Mouse (Mus musculus) ovary, adult 18-20 months (tissue): ENCODE results near the gene Pcgf2.

Experiments used
- DNase-seq: peaks from one replicate; pipeline ENCODE4 v3.0.0; 2022; ENCODE audit warnings: low spot score, mixed read lengths

The Pcgf2 gene

DNA sequence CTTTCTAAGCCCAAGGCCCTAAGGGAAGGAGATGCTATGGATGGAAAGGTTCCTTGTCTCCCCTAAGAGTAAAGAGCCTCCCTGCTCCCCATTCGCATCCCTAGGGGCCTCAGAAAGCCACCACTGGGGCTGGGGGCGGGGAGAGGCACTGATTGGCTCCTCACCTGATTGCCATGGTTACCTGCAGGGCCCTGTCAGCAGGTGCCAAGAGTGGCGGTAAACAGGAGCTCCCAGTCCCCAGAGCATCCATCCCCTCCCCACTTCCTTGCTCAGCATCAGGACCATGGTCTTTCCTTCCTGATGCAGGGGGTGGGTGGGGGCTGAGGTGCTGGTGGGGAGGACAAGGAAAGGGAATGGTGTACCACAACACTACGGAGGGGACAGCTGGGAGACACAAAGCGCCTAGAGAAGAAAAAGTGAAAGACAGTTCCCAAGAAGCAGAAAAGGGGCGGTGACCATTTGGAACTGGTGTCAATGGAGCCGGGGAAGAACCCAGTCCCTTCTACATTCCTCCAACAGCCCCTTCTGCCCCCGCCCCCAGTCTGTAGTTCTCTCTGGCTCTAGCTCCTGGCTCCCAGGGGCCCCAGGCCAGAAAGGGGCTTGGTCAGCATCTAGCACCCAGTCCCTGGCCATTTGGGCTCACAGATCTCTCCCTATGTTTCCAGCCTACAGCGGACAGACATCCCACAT, 4.4 kb downstream of the Pcgf2 start:
- no peak for DNase-seq

DNA sequence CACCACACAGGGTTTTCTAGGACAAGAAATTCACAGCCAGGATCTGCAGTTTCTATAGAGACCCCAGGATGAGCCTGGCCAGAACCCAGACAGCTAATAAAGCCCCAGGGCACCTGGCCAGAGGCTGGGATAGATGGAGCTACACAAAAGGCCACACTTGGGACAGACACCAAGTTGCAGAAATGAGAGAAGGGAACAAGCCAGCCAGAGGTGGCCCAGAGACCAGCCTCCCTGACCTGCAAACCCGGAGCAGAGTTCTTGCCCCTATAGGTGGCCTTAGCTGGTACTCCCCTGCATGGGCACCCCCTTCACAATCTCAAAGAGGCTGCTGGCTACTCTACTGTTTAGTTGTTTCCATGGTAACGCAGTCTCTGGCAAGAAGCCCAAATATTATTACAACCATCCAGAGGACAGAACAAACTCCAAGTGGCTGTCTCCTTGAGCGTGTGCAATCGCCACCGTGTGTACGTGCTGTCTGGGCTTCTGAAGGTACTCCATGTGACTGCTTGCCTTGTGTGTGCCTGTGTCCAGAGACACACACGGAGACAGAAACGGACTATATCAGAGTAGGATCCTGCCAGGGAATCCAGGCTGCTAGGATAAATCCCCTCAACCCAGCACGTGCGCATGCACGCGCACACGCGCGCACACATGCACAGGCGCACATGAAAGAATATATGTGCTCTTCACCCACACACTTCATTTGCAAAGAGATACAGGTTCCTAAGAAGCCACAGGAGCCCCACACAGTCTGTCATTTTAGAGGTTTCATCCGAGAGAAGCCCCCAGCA, 5.2 kb downstream of the Pcgf2 start:
- DNase-seq: no peak

DNA sequence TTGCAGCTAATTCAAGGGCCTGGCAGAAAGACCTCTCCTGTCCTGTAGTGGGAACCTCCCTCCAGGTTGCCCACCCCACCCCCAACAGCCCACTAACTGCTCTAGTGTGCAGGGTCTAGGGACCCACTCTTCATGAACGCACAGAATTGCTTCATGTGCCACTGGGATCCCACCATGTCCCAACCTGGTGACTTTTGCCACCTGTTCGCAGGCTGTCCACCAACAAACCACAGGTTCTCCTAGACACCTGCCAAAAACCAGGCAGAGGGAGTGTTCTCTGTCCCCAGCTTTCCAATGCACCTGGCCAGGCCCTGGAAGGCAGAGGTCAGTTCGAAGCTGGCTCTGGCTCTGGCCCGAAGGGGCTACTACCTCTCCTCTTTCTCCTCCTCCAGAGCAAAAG, 5.9 kb downstream of the Pcgf2 start:
- DNase-seq: no peak

DNA sequence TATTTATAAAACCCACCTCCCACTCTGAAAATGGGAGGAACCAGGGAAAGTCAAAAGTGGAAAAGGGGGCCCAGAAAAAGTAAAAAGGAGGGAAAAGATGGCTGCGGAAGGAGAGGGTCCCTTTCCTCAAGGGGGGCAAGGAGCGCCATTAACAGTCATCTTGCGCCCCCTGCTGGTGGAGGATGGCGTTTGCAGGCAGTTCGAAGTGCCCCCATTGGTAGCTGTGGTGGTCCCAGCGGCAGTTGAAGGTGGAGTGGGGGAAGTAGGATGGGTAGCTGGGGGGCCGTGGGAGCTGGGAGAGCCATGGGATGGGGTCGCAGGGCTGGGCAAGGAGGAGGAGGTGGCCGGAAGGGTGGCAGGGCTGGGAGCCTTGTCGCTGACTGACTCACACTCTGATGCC, 10.4 kb downstream of the Pcgf2 start:
- DNase-seq: no peak

DNA sequence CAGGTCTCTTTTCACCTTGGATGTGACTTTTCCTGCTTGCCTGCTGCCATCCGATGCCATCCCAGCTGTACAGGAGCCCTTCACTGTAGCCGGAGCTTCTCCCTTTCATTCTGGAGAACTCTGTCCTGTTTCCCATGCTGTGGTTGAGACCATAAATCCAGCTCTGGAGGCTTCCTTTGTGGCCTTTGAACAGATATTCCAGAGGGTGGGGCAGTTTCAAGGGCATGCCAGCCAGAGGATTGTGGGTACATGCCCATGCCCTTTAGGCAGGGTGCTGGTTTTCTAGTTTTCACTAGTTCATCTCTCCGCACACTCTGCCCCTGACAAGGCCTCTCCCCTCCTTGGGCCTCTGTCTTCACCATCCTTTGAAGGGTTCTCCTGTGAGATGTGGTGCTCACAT, 13.2 kb downstream of the Pcgf2 start:
- DNase-seq: no peak

DNA sequence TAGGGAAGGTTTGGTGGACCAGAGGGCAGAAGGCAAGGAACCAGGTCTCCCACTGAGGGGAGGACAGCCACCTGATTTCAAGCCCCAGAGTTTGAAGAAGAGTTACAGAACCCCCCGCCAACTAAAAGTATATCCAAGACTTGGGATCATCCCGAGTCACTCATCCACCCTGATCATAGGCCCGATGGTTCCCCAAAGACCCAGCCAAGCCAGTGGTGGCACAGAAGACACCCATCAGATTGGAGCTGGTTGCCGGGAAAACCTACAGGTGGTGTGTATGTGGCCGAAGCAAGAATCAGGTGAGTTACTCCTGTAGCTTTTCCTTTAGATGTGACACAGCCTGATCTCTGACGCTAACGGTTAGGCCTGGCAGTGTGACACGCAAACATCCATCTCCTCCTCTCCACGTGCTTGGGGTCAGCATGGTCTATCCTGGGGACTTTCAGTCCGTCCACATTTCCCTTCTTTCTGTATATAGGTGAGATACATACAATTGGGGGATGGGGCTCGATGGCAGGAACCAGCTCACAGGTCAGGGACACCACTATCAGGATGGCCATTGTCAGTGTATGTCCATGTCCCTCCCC, 13.9 kb downstream of the Pcgf2 start:
- DNase-seq: no peak

DNA sequence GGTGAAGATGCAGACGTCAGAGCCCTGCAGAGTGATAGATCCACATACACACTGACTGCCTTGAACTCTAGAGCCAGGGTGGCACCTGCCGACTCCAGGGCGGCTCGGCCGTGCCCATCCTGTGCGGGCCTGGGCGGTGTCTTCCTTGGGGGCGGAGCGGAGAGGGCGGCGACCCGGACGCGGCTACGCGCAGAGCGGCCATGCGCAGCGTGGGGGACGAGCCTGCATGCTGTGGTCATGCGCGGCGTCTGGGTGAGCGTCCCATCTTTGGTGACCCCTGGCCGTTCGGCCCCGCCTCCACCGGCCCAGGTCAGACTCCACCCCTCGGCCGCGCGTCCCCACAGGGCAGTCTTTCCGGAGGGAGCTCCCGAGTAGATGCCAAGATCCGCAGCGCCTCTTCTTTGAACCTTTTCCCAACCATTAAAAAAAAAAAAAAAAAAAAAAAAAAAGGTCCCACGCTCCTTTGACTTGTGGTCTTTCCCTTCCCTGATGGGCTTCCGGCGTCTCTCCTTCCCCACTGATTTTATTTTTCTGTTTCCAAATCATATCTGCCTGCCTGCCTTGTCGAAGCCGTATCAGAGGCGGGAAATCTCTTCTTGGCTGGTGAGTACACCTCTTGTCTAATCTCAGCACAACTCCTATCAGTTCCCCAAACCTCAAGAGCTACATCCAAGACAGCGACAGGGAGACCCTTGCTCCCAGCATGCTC, 14.5 kb downstream of the Pcgf2 start, which contains the start of gene Cisd3:
Cisd3 (plus strand) TSS at position 214 of the 709 bp plus-strand sequence.
- DNase-seq: peak; percentile 94

DNA sequence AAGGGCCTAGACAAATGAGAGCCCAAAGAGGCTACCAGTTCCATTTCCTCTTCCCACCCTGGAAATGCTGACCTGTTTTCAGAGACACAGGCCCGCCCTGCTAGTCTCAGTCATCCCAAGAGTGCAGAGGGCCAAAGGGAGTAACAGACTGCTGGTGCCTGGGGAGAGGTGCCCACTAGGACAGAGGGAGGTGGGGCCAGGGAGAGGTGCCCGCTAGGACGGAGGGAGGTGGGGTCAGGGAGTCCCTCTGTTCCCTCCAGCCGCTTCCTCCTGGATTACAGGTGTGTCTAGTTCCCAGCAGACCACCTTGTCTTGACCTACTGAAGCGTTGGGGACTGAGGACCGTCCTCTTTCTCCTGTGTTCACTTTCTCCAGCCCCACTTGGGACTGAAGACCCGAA, 15.5 kb downstream of the Pcgf2 start:
- DNase-seq: no peak

DNA sequence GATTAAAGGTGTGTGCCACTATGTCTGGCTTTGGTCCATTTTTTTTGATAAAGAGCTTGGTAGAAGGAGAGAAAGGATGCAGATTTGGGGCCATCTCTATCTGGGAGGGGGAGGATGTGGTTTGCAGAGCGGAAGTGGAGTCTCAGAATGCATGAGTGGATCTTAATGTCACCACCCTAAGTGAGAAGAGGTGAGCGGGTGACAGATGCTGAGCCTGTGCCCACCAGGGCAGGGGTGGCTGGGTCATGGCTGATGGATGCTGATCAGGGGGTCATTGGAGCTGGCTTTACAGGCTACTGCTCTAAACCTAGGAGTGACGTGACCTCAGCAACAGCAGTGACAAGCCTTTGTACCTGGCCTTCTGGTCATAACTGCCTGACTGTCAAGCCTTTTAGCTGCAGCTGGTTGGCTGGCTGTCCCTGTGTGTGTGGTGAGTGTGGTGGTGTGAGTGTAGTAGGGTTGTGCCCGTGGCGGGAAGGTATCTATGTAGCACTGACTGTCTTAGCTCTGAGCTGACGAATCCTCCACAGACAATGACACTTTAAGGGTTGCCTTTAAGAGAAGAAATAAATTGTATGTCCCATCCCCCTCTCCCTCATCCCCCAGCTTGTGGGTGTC, 16.1 kb downstream of the Pcgf2 start:
- DNase-seq: no peak

DNA sequence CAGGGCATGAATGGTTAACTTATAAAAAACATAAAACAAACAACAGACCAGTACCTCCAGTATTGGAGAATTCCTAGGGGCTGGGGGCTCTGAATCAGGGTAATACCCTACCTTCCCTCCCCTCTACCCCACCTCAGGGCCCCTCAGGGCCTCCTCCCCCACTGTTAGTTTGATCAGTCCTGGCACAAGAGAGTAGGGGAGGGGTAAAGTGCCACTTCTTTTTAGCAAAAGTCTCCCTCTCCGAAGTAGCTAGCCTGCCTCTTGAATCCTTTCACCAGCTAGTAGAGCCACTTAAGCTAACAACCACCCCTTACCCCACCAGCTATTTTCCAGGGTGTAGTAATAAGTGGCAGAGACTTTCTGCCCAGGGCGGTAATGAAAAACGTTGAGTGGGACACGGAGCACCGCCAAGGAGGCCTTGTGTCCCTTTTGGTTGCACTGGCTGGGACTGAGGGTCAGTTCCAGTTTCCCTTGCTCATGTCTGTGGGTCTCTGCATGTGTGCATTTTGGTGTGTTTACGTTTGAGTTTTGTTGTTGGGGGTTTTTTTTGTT, 17.7 kb downstream of the Pcgf2 start:
- no peak for DNase-seq

DNA sequence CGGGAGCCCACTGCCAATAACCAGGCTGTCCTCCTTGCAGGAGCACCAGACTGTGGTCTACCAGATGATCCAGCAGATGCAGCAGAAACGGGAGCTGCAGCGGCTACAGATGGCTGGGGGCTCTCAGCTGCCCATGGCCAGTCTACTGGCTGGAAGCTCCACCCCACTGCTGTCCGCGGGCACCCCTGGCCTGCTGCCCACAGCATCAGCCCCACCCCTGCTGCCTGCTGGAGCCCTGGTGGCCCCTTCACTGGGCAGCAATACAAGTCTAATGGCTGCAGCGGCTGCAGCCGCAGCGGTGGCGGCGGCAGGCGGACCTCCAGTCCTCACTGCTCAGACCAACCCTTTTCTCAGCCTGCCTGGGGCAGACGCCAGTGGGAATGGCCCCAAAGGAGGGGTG, 19.9 kb downstream of the Pcgf2 start:
- no peak for DNase-seq

DNA sequence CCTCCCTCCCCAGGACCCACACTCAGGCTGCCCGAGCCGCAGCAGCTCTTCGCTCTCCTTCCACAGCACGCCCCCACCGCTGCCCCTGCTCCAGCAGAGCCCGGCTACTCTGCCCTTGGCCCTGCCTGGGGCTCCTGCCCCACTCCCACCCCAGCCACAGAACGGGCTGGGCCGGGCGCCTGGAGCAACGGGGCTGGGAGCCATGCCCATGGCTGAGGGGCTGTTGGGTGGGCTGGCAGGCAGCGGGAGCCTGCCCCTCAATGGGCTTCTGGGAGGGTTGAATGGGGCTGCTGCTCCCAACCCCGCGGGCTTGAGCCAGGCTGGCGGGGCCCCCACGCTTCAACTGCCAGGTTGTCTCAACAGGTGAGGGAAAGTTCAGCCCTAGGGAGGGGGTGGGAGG, 22.0 kb downstream of the Pcgf2 start:
- DNase-seq: no peak

DNA sequence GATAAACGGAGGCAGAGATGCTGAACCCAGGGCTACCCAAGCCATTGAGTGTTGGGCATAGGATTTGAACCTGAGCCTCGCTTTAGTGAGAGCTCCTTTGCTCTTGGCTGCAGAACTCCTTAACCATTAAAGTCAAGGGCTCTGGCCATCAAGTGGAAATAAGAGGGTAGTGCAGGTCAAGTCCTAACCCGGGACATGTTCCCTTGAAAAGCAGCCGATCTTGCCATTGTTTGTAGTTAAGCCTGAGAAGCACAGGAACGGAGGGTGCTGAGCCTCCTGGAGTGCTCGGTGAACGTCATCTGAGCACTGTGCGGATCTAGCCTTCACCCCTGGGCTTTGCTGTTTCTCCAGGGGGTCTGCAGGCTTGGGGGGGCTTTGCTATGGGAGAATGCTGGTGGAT, 22.5 kb downstream of the Pcgf2 start:
- no peak for DNase-seq

DNA sequence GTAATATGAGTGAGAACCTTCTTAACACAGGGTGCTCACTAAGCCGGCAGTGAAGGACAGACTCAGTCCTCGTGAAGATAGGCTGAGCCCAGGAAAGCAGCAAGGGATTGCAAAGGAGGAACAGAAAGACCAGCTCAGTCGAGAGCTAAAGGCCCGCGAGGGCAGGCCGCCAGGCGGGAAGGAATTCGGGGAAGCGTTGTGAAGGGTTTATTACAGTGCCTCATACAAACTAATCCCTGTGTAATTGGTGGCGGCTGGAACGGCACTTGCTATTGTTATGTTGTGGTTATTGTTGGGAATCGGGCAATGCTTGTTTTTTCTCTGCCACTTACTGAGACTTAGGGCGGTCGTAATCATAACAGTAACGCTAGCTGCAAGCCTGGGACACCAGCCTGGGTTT, 22.9 kb downstream of the Pcgf2 start:
- no peak for DNase-seq

DNA sequence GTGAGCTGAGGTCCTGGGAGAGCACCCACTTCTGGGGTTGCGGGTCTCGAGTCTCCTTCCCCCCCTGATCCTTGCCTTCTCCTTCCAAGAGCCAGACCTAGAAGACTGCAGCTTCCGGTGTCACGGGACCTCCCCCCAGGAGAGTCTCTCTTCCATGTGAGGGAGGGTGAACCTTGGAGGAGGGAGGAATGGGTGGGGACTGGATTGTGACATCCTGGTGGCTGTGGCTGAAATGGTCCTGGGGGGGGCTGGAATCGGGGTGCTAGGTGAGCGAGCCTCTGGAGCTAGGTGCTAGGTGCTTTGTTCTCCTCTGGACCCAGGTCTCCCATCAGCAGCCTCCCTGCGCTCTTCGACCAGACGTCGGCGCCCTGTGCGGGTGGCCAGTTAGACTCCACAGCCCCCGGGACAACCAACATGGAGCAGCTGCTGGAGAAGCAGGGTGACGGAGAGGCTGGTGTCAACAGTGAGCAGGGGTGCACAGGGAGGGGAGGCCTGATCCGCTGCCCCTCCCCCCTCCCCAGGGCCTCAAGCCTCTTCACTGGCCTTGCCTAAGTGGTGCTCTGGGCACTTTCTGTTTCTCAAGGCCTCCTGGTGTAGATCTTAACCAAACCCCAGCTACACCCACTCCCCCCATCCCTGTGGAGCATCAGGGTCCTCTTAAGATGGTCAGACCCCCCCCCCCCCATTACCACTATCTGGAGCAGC, 24.1 kb downstream of the Pcgf2 start:
- no peak for DNase-seq

DNA sequence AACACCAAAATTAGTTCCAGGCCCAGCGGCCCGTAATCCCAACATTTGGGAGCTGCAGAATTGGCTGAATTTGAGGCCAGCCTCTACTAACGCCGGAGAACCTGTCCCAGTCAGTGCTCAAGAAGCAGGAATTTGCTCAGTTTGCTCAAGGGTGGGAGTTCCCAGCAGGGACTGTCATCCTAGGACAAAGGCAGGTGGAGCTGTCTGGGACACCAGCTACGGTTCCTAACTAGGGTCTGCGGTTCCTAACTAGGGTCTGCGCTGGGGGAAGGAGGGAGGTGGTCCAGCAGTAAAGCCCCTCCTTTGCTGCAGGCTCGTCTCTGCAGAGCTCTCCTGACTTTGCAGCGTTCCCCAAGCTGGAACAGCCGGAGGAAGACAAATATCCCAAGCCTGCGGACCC, 27.1 kb downstream of the Pcgf2 start:
- DNase-seq: no peak

DNA sequence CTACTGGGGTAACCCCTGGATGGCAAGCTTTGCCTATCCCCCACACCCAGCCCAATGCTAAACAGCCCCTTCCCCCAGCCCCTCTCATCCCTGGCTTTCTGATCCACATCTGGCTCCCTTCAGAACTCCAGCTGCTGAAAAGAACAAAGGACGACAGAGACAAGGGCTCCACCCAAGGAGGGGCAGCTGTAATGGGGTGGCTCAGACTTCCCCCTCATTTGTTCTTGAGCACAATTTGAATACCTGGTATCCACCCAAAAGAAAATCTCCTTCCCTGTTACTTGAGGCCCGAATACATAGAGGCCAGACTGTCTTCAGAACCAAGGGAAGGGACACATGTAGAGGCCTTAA, 29.1 kb downstream of the Pcgf2 start:
- DNase-seq: no peak

DNA sequence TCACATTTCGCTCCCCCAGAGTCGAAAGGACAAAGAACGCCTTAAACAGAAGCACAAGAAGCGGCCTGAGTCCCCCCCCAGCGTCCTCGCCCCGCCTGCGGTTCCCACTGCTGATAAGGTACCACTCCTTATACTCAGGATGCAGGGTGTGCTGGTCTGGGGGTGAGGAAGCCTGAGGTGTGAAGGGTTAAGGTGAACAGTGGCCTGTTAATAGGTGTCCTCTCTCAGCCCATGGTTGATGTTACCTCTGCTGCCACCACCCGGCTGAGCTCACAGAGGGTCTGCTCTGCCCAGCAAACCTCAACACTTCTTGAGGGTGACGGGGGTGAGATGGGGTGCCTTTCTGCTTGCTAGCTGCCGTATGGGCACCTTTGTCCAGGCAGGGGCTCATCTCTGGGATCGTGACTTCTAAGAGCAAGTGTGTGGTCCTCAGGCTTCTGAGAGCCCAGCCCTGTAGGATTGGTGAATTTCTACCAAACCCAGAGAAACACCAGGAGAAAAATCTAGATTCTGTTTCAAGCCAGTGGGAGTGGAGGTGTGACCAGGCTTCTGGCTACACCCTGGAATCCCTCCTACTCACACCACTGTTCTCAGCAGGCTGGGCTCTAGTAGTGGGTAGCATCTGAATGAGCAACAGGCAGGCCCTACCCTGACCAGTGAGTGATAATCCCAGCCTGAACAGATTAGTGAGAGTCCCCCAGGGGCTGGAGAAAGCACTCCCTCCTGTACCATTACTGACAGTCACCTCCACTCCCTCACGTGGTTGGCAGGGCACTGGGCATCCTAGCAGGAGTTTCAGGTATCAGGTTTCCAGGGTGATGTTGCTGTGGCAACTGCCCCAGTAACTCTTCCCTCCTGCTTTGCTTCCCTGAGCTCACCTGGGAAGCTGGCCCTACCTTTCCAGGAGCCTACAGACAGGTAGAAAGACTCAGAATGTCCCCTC, 29.8 kb downstream of the Pcgf2 start:
- no peak for DNase-seq

DNA sequence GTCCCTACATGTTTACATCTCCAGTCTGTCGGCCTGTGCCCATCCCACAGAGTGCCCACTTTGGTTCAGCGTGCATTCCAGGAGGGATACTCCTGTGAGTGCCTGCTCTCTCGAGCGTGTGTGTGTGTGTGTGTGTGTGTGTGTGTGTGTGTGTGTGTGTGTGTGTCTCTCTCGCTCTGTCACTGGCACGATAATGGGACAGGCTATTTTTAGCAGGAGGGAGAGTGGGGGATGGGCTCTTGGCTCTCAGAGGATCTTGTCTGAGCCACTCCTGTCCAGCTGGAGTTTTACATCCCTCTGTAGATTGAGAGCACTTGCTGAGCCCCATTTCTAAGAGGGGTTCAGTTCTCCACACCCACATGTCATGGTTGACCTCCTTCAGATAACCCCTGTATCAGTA, 30.5 kb downstream of the Pcgf2 start:
- no peak for DNase-seq

DNA sequence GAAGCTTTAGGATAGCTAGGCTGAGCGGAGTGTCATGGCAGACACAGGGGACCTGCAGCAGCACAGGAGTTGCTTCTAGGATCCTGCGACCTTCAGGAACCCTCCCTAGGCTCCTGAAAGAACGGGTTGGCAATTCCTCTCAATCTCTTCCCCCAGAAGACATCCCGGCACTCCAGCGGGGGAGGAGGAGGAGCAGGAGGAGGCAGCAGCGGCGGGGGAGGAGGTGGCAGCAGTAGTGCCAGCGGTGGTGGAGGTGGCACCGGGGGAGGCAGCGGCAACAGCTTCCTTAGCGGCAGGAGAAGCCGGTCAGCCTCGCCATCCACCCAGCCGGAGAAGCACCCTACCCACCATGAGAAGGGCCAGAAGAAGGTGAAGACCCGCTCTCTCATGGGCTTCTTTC, 31.0 kb downstream of the Pcgf2 start:
- DNase-seq: no peak
